Mouse (Mus musculus) megakaryocyte, embryonic 14.5 days (primary cell): ENCODE measurements at regions not wholly inside any gene's neighbourhood (a gene's known extent, or its start where the extent isn't known, plus 50 kb on each side); places are given as distances from the start of the nearest gene placed in this dataset.
A peak's percentile ranks its signal among the peaks of the same experiment; 100 is the strongest.

Experiments
- H3K27me3 ChIP-seq: replicated peaks from 2 replicates; pipeline ENCODE3; 2012; ENCODE audit warnings: inconsistent platforms
- H3K36me3 ChIP-seq: replicated peaks from 2 replicates; pipeline ENCODE3; 2012; ENCODE audit warnings: low read length, inconsistent platforms, mixed read lengths
- H3K4me1 ChIP-seq: 2 replicates; pipeline ENCODE4 v1.6.1; 2012; ENCODE audit warnings: inconsistent platforms
- H3K4me3 ChIP-seq: replicated peaks from 2 replicates; pipeline ENCODE3; 2012; ENCODE audit warnings: moderate library complexity, mild to moderate bottlenecking, inconsistent platforms
- H3K9me3 ChIP-seq: 2 replicates; pipeline ENCODE4 v1.6.1; 2012; ENCODE audit warnings: inconsistent platforms
- FLI1 ChIP-seq: IDR thresholded peaks from 2 replicates; pipeline ENCODE4 v1.6.1; 2012; ENCODE audit warnings: low read length, inconsistent platforms, mixed read lengths
- GATA1 ChIP-seq: IDR thresholded peaks from 3 replicates; pipeline ENCODE4 v1.6.1; 2012; ENCODE audit warnings: mixed read lengths, low read length, inconsistent platforms, borderline replicate concordance

DNA sequence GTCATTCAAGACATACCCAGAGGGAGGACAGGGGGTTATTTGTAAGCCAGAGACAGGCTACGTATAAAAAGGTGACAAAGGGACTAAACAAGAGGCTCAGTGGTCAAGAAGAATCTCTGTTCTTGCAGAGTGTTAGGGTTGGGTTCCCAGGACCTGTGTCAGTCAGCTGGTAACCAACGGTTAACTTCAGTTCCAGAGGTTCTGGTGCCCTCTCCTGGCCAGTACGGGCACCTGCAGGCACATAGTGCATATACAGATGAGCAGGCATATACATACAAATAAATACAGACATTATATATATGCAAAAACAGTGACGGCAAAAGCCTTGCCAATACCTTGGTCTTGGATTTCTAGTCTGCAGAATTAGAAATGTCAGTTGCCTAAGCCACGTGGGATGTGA, 170.6 kb downstream of the Gsdmc2 start:
- Histone ChIP-seq H3K9me3 (peaks cover 9% of the 10 kb centered on the region; the same call in 1 of the 2 replicates), H3K4me1 (peaks cover 69% of the 10 kb centered on the region), H3K27me3 (no peaks in the 10 kb centered on the region), H3K4me3 (no peak overlapping the region), H3K36me3 (peaks cover 14% of the 10 kb centered on the region)
- TF ChIP-seq GATA1 (no peak), FLI1 (no peak)

- Histone ChIP-seq H3K27me3 (no peaks in the 10 kb centered on the region), H3K4me1 (peaks cover 61% of the 10 kb centered on the region), H3K36me3 (peaks cover 14% of the 10 kb centered on the region), H3K9me3 (peaks cover 9% of the 10 kb centered on the region; the same call in 1 of the 2 replicates), H3K4me3 (no peak overlapping the region)
- TF ChIP-seq FLI1 = no peak
- TF ChIP-seq GATA1 = no peak
These were observed 173.9 kb downstream of the Gsdmc2 start for GRCm38 (mm10) chr15:63671081-63671480.

- no peaks in the 10 kb centered on the region for H3K27me3 ChIP-seq
- peaks cover 61% of the 10 kb centered on the region for H3K4me1 ChIP-seq
- peaks cover 9% of the 10 kb centered on the region; the same call in 1 of the 2 replicates for H3K9me3 ChIP-seq
- peaks cover 11% of the 10 kb centered on the region for H3K36me3 ChIP-seq
- TF ChIP-seq FLI1 (no peak), GATA1 (no peak)
- H3K4me3 ChIP-seq = no peak overlapping the region
These were observed 174.4 kb downstream of the Gsdmc2 start for GRCm38 (mm10) chr15:63670561-63670960.

- Histone ChIP-seq H3K36me3 (no peaks in the 10 kb centered on the region), H3K9me3 (no peaks in the 10 kb centered on the region), H3K4me3 (no peak overlapping the region), H3K4me1 (peaks cover 71% of the 10 kb centered on the region), H3K27me3 (no peaks in the 10 kb centered on the region)
- TF ChIP-seq GATA1 = no peak
- no peak for TF ChIP-seq FLI1
These were observed 177.4 kb downstream of the Gsdmc2 start for GRCm38 (mm10) chr15:63667536-63667935.

DNA sequence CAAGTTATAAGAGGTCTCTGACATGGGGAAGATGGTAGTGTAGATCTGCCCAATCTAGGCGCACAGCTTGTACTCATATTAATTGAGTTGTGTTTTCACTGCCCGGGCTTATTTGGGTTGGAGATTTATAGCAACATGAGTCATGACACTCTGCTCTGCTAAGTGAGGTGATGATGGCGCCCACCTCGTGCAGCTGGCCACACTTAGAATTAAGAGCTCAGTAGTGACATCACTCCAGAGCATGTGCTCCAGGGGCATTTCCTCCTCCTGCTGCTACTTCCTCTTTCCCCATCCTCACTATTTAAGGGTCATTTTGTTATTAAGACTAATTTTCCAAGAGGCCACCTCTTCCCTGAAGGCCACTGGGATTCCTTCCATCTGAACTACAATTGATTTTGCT, 179.5 kb downstream of the Gsdmc2 start:
- no peaks in the 10 kb centered on the region for H3K27me3 ChIP-seq
- no peaks in the 10 kb centered on the region for H3K36me3 ChIP-seq
- peak overlapping the region; percentile 10 for H3K4me3 ChIP-seq
- H3K4me1 ChIP-seq = peaks cover 64% of the 10 kb centered on the region
- H3K9me3 ChIP-seq = no peaks in the 10 kb centered on the region
- TF ChIP-seq GATA1 = no peak
- TF ChIP-seq FLI1 = no peak

GRCm38 (mm10) chr15:63664877-63665276, 180.1 kb downstream of the Gsdmc2 start:
- TF ChIP-seq FLI1 (no peak), GATA1 (no peak)
- H3K36me3 ChIP-seq = no peaks in the 10 kb centered on the region
- H3K27me3 ChIP-seq = no peaks in the 10 kb centered on the region
- no peaks in the 10 kb centered on the region for H3K9me3 ChIP-seq
- H3K4me3 ChIP-seq = no peak overlapping the region
- peaks cover 64% of the 10 kb centered on the region for H3K4me1 ChIP-seq

DNA sequence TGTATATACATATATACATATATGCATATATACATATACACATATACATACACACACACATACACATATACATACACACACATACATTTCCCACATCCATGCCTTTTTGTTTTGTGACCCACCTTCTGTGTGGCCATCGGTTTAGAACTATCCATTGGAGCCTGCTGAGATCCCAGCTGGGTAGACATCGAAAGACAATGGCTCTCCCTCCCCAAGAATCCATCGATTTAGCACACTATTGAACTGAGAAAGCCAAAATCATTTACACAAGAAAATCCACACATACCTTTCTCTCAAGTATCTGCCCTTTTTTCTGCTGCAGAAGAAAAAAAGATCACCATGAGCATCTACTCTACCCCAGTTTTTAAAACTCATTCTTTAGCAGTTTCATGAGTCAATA, 182.8 kb downstream of the Gsdmc2 start:
- H3K27me3 ChIP-seq = no peaks in the 10 kb centered on the region

DNA sequence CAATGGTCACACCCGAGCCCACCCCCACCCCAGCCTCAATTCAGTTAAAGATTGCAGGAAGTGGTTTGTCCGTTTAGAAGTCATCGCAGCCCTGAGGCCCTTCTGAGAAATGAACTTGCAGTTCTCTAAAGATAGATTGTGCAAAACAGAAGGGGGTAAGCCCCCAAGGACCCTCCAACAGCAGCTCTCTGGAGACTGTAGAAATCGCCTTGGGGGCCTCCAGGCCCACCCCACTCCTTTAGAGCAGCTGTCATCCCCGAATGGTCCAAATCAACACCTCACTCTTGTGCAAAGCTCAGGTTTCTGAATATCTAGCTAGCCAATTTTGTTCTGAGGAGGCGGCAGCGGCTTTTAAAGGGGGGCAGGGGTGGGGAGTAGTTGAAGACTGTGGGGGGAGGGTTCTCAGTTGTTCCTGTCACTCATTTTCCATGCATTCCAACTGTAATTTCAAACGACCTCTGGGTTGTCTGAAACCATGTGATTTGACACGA, 186.9 kb downstream of the Gsdmc2 start:
- no peaks in the 10 kb centered on the region for H3K36me3 ChIP-seq
- H3K4me1 ChIP-seq = peaks cover 87% of the 10 kb centered on the region
- no peaks in the 10 kb centered on the region for H3K27me3 ChIP-seq
- TF ChIP-seq FLI1 = no peak
- no peak for TF ChIP-seq GATA1
- peak overlapping the region; percentile 21 for H3K4me3 ChIP-seq
- no peaks in the 10 kb centered on the region for H3K9me3 ChIP-seq

More for the DNA sequence above, 182.8 kb downstream of the Gsdmc2 start:
- Histone ChIP-seq H3K9me3 (no peaks in the 10 kb centered on the region), H3K4me1 (peaks cover 68% of the 10 kb centered on the region), H3K4me3 (no peak overlapping the region), H3K36me3 (no peaks in the 10 kb centered on the region)
- TF ChIP-seq GATA1 (no peak), FLI1 (no peak)

GRCm38 (mm10) chr15:63652216-63652961, 192.6 kb downstream of the Gsdmc2 start:
- H3K36me3 ChIP-seq = no peaks in the 10 kb centered on the region
- TF ChIP-seq FLI1 (no peak), GATA1 (no peak)
- H3K27me3 ChIP-seq = no peaks in the 10 kb centered on the region
- H3K9me3 ChIP-seq = no peaks in the 10 kb centered on the region
- peaks cover 91% of the 10 kb centered on the region for H3K4me1 ChIP-seq
- no peak overlapping the region for H3K4me3 ChIP-seq

DNA sequence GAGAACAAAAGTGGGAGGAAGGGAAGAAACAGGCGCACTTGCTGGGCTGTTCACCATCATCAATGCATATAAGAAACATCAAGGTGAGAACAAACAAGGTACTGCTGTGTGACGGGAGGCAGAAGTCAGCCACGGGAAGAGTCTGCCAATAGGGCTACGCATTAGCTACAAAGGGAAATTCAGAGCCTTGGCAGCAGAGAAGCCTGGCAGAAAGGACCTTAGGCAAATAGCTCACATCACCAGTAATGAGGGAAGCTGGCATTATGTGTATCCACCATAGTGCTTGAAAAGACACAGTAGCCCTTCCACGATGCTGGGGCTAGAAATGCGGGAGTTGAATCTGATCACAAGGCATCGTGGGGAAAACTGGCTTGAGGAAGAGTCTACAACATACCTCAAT, 193.9 kb downstream of the Gsdmc2 start:
- no peaks in the 10 kb centered on the region for H3K36me3 ChIP-seq
- TF ChIP-seq FLI1 (no peak), GATA1 (no peak)
- H3K9me3 ChIP-seq = no peaks in the 10 kb centered on the region
- no peak overlapping the region for H3K4me3 ChIP-seq
- no peaks in the 10 kb centered on the region for H3K27me3 ChIP-seq
- H3K4me1 ChIP-seq = peaks cover 90% of the 10 kb centered on the region
